Mouse (Mus musculus): ENCODE results near the gene Gm5136. TPM values are rescaled to one million over a fixed set of nuclear protein-coding genes. Genes with fewer than 3 reads are reported as not detected.

Gene Gm5136
- polyA plus RNA-seq, 1 experiment from 2014 or later, result not detected

DNA sequence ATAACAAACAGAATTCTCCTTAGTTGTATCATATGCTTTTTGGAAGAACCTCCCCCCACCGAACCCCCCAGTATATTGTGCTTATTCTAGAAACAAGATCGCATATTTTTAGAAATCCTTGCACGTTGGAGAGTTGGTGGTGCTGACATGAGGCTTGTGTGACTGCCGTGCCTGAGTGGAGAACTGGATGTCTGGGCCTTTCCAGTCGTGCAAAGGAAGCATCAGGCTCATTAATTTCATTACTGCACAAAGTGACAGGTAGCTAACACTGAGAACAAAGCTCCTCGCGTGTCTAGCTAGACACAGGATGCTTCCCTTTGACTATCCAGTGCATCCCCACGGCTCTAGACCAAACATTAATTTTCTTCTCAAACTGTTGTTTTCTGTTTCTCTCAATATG is 47.1 kb downstream of the Gm5136 start:
- WGBS, result 52% methylated on average over 8 of the region's 8 CpGs
- Histone ChIP-seq H3K36me3 (ENCODE audit: control insufficient read depth, insufficient read depth, low read length) (no peaks in the 10 kb centered on the region), H3K4me2 (ENCODE audit: low read depth, low read length) (no peak overlapping the region), H3K9me3 (ENCODE audit: control insufficient read depth, low read length) (no peaks in the 10 kb centered on the region), H3K9ac (ENCODE audit: low read depth, low read length) (no peak overlapping the region), H3K4me3 (ENCODE audit: low read length) (no peak overlapping the region), H3K4me1 (ENCODE audit: control insufficient read depth, insufficient read depth, low read length) (no peaks in the 10 kb centered on the region), H3K27me3 (replicated peaks; ENCODE audit: control insufficient read depth, insufficient read depth, low read length) (no peaks in the 10 kb centered on the region), H3K27ac (ENCODE audit: low read length) (no peak overlapping the region)
- no peak for ATAC-seq

DNA sequence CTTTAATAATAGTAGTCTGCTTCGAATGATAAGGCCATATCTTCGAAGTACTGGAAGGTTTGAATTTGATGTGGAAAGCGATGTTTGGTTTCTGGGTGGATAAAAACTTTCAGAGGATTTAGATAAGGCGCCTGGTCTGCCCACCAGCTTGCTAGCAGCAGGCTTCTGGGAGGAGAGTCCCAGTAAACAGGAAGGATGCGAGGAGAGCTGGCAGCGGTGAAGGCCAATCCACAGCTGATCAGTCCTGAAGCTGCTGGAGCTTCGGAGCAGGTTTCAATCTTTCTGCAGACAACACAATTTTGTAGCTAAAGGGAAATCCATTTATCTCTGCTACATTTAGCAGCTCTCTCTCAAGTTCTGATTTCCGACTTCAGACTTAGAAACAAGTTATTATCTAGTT is 47.9 kb downstream of the Gm5136 start:
- no peaks in the 10 kb centered on the region for H3K36me3 ChIP-seq (ENCODE audit: control insufficient read depth, insufficient read depth, low read length)
- H3K4me2 ChIP-seq (ENCODE audit: low read depth, low read length), result no peak overlapping the region
- 66% methylated on average over 8 of the region's 8 CpGs for WGBS
- H3K27me3 ChIP-seq (replicated peaks; ENCODE audit: control insufficient read depth, insufficient read depth, low read length), result no peaks in the 10 kb centered on the region
- no peak overlapping the region for H3K27ac ChIP-seq (ENCODE audit: low read length)
- no peaks in the 10 kb centered on the region for H3K4me1 ChIP-seq (ENCODE audit: control insufficient read depth, insufficient read depth, low read length)
- no peak overlapping the region for H3K9ac ChIP-seq (ENCODE audit: low read depth, low read length)
- ATAC-seq, result no peak
- no peak overlapping the region for H3K4me3 ChIP-seq (ENCODE audit: low read length)
- H3K9me3 ChIP-seq (ENCODE audit: control insufficient read depth, low read length), result no peaks in the 10 kb centered on the region

DNA sequence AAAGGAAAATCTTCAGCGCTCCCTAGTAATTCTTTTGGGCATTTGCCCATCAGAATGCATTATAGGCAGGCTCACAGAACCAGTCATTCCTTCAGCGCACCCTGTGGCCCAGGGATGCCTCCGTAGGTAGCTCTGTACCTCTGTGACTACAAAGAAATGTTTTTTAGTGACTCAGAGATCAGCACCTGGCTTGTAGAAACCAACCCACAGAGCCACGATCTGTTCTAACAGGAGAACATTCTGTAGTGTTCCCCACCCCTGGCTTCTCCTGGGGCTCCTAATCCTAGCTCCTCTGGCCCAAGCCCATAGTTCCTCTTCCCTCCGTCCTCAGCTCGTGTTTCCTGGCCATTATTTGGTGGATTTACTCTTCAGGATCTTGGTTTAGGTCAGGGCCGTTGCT is 50.8 kb downstream of the Gm5136 start:
- no peaks in the 10 kb centered on the region for H3K9me3 ChIP-seq (ENCODE audit: control insufficient read depth, low read length)
- H3K4me3 ChIP-seq (ENCODE audit: low read length), result no peak overlapping the region
- no peak overlapping the region for H3K27ac ChIP-seq (ENCODE audit: low read length)
- H3K9ac ChIP-seq (ENCODE audit: low read depth, low read length), result no peak overlapping the region
- H3K4me1 ChIP-seq (ENCODE audit: control insufficient read depth, insufficient read depth, low read length), result no peaks in the 10 kb centered on the region
- H3K36me3 ChIP-seq (ENCODE audit: control insufficient read depth, insufficient read depth, low read length), result no peaks in the 10 kb centered on the region
- WGBS, result 81% methylated on average over 7 of the region's 7 CpGs
- no peaks in the 10 kb centered on the region for H3K27me3 ChIP-seq (replicated peaks; ENCODE audit: control insufficient read depth, insufficient read depth, low read length)
- H3K4me2 ChIP-seq (ENCODE audit: low read depth, low read length), result no peak overlapping the region
- no peak for ATAC-seq
